Mouse (Mus musculus): Measurements from ENCODE around the gene Incenp. TPM values are rescaled to one million over a fixed set of nuclear protein-coding genes. Genes with fewer than 3 reads are reported as not detected.
A peak's percentile ranks its signal among the peaks of the same experiment; 100 is the strongest.

The Incenp gene
- total RNA-seq, 1 experiment from 2014 or later = 149 TPM

- no peak for ATAC-seq (replicated peaks; ENCODE audit: low read depth, poor library complexity, severe bottlenecking)
Observed at GRCm38 (mm10) chr19:9847262-9847661, 52.1 kb downstream of the Incenp start, which contains the start of gene Scgb2a2. TSS of gene Scgb2a2 (plus strand) at chr19:9847562.

- no peak for ATAC-seq (replicated peaks; ENCODE audit: low read depth, poor library complexity, severe bottlenecking)
Observed at GRCm38 (mm10) chr19:9837341-9837715, 62.0 kb downstream of the Incenp start.

GRCm38 (mm10) chr19:9836581-9837340 is 62.6 kb downstream of the Incenp start:
- peak; percentile 52; the same call in 1 of the 2 replicates for ATAC-seq (replicated peaks; ENCODE audit: low read depth, poor library complexity, severe bottlenecking)

Other genes with a start within 250 kb of the Incenp start
- not detected in 2 replicates for gene Scgb2a2, start 52.0 kb downstream of the Incenp start, total RNA-seq (2017)
- gene Fth1, start 81.0 kb upstream of the Incenp start, total RNA-seq (2017) = 695 and 890 TPM in 2 replicates
- not detected in 2 replicates for gene Best1, start 102.1 kb upstream of the Incenp start, total RNA-seq (2017)
- gene Rab3il1, start 102.1 kb upstream of the Incenp start, total RNA-seq (2017) = 8.1 and 8.8 TPM in 2 replicates
- gene Fads3, start 142.0 kb upstream of the Incenp start, total RNA-seq (2017) = 4.4 and 11.1 TPM in 2 replicates
- 30.2 and 30.8 TPM in 2 replicates for gene Fads2, start 202.2 kb upstream of the Incenp start, total RNA-seq (2017)